Mouse (Mus musculus): ENCODE data around the gene Bag3. TPM values are rescaled to one million over a fixed set of nuclear protein-coding genes. Genes with fewer than 3 reads are reported as not detected.

The Bag3 gene
- 10.3 and 12.5 TPM in 2 replicates for polyA plus RNA-seq (2014; fragmentation: Nextera tagmentation; extraction: Ambion mirVana)

DNA sequence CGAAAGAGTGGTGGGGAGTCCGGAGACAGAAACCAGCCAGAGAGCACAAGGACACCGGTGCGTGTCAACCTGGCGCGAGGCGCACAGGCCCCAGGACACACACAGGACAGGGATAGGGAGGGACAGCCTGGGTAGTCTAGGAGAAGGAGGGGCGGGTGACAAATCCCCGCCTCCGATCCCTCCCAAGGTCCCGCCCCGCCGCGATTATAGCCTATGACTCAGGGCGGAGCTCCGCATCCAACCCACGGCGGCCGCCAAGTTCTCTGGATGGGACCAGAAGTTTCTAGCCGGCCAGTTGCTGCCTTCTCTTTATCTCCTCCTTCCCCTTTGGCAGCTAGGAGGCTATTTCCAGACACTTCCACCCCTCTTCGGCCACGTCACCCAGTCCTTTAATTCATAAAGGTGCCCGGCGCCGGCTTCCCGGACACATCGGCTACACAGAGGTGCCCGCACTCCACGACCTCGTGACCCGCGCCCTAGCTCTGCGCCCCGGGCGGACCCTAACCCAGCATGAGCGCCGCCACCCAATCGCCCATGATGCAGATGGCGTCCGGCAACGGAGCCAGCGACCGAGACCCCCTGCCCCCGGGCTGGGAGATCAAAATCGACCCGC is at the start of gene Bag3:
Gene Bag3, plus strand, starts transcription at position 268 of the 613 bp plus-strand sequence.
- peak; percentile 97 for ATAC-seq (replicated peaks; ENCODE audit: low FRiP score)
- H3K27me3 ChIP-seq (replicated peaks; ENCODE audit: control insufficient read depth, insufficient read depth, low read length): no peaks in the 10 kb centered on the region
- H3K9me3 ChIP-seq (ENCODE audit: control insufficient read depth, low read length): no peaks in the 10 kb centered on the region
- peak; percentile 96 for DNase-seq (ENCODE audit: low spot score)
- H3K9ac ChIP-seq (ENCODE audit: low read depth, low read length): peak within 1 kb of the TSS; percentile 94
- no peaks in the 10 kb centered on the region for H3K36me3 ChIP-seq (ENCODE audit: control insufficient read depth, insufficient read depth, low read length)
- peak within 1 kb of the TSS; percentile 76 for H3K4me2 ChIP-seq
- under 1% methylated on average over 46 of the region's 46 CpGs for WGBS
- peak within 1 kb of the TSS; percentile 86 for H3K4me3 ChIP-seq (ENCODE audit: low read depth, low read length)
- peaks cover 6% of the 10 kb centered on the region for H3K4me1 ChIP-seq (replicated peaks; ENCODE audit: control insufficient read depth, insufficient read depth, low read length)
- peak within 1 kb of the TSS; percentile 90 for H3K27ac ChIP-seq (ENCODE audit: low read depth, low read length)

DNA sequence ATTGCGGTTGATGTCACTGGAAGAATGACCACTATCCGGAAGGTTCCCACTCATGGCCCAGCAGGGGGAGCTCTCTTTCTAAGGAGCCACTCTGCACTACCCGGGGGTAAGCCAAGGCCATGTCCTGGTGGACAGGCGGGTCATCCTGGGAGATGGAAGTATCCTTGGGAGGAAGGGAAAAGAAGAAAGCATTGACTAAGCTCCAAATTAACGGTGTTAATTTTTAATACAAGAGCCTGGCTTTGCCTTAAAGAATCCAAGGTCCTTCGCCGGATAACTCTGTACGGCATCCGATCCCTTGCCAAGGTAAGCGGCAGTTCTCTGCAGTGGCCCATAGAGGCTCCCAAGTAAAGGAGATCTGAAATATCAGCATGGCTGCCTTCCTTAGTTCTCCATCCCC is 49.1 kb upstream of the Bag3 start:
- H3K9me3 ChIP-seq (ENCODE audit: control insufficient read depth, low read length): no peaks in the 10 kb centered on the region
- peak; percentile 54; the same call in 1 of the 2 replicates for ATAC-seq (replicated peaks; ENCODE audit: low FRiP score)
- WGBS: 46% methylated on average over 10 of the region's 10 CpGs

GRCm38 (mm10) chr7:128488986-128489385 is 34.4 kb upstream of the Bag3 start:
- no peaks in the 10 kb centered on the region for H3K4me1 ChIP-seq (replicated peaks; ENCODE audit: control insufficient read depth, insufficient read depth, low read length)
- 91% methylated on average over 3 of the region's 3 CpGs for WGBS
- H3K4me3 ChIP-seq (ENCODE audit: low read depth, low read length): no peak overlapping the region
- no peaks in the 10 kb centered on the region for H3K27me3 ChIP-seq (replicated peaks; ENCODE audit: control insufficient read depth, insufficient read depth, low read length)
- ATAC-seq (replicated peaks; ENCODE audit: low FRiP score) (no peak), DNase-seq (ENCODE audit: low spot score) (no peak)
- peaks cover 7% of the 10 kb centered on the region; the same call in 1 of the 2 replicates for H3K9me3 ChIP-seq (ENCODE audit: control insufficient read depth, low read length)
- H3K4me2 ChIP-seq: no peak overlapping the region
- no peak overlapping the region for H3K27ac ChIP-seq (ENCODE audit: low read depth, low read length)
- no peak overlapping the region for H3K9ac ChIP-seq (ENCODE audit: low read depth, low read length)
- H3K36me3 ChIP-seq (ENCODE audit: control insufficient read depth, insufficient read depth, low read length): no peaks in the 10 kb centered on the region

More for the DNA sequence above, 49.1 kb upstream of the Bag3 start:
- DNase-seq (ENCODE audit: low spot score): peak; percentile 35
- H3K27me3 ChIP-seq (replicated peaks; ENCODE audit: control insufficient read depth, insufficient read depth, low read length): no peaks in the 10 kb centered on the region
- no peak overlapping the region for H3K9ac ChIP-seq (ENCODE audit: low read depth, low read length)
- no peaks in the 10 kb centered on the region for H3K36me3 ChIP-seq (ENCODE audit: control insufficient read depth, insufficient read depth, low read length)
- no peaks in the 10 kb centered on the region for H3K4me1 ChIP-seq (replicated peaks; ENCODE audit: control insufficient read depth, insufficient read depth, low read length)
- no peak overlapping the region for H3K4me2 ChIP-seq
- H3K27ac ChIP-seq (ENCODE audit: low read depth, low read length): no peak overlapping the region
- H3K4me3 ChIP-seq (ENCODE audit: low read depth, low read length): no peak overlapping the region

- H3K4me3 ChIP-seq (ENCODE audit: low read depth, low read length): no peak overlapping the region
- H3K27ac ChIP-seq (ENCODE audit: low read depth, low read length): no peak overlapping the region
- ATAC-seq (replicated peaks; ENCODE audit: low FRiP score) (no peak), DNase-seq (ENCODE audit: low spot score) (no peak)
- H3K36me3 ChIP-seq (ENCODE audit: control insufficient read depth, insufficient read depth, low read length): no peaks in the 10 kb centered on the region
- H3K27me3 ChIP-seq (replicated peaks; ENCODE audit: control insufficient read depth, insufficient read depth, low read length): no peaks in the 10 kb centered on the region
- no peaks in the 10 kb centered on the region for H3K4me1 ChIP-seq (replicated peaks; ENCODE audit: control insufficient read depth, insufficient read depth, low read length)
- 89% methylated on average over 5 of the region's 5 CpGs for WGBS
- no peak overlapping the region for H3K9ac ChIP-seq (ENCODE audit: low read depth, low read length)
- H3K9me3 ChIP-seq (ENCODE audit: control insufficient read depth, low read length): no peaks in the 10 kb centered on the region
- H3K4me2 ChIP-seq: no peak overlapping the region
Observed at GRCm38 (mm10) chr7:128494546-128494945, 28.9 kb upstream of the Bag3 start.

DNA sequence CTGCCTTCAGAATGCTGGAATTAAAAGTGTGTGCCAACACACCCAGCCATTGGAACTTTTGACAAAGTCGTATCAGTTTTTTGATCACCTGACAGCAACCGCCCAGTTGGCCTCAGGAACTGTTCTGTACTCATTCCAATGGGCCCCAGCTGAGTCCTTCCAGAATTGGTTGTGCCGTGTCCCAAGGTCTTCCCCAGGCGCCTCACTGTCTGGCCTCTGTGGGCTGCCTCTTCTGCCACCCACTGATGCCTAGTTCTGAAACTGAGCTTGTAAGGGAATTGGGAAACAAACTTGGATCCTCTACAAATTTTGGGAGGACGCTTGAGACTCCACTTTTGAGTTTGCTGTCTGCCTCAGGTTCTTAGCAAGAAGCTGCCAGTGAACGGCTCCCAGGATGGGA is 23.6 kb upstream of the Bag3 start:
- Histone ChIP-seq H3K9ac (ENCODE audit: low read depth, low read length) (no peak overlapping the region), H3K9me3 (ENCODE audit: control insufficient read depth, low read length) (no peaks in the 10 kb centered on the region), H3K4me3 (ENCODE audit: low read depth, low read length) (no peak overlapping the region), H3K27me3 (replicated peaks; ENCODE audit: control insufficient read depth, insufficient read depth, low read length) (no peaks in the 10 kb centered on the region), H3K36me3 (ENCODE audit: control insufficient read depth, insufficient read depth, low read length) (no peaks in the 10 kb centered on the region), H3K4me1 (replicated peaks; ENCODE audit: control insufficient read depth, insufficient read depth, low read length) (no peaks in the 10 kb centered on the region), H3K4me2 (no peak overlapping the region), H3K27ac (ENCODE audit: low read depth, low read length) (no peak overlapping the region)
- 78% methylated on average over 6 of the region's 6 CpGs for WGBS
- no peak for DNase-seq (ENCODE audit: low spot score)
- ATAC-seq (replicated peaks; ENCODE audit: low FRiP score): no peak

GRCm38 (mm10) chr7:128504091-128504490 is 19.3 kb upstream of the Bag3 start:
- ATAC-seq (replicated peaks; ENCODE audit: low FRiP score) (no peak), DNase-seq (ENCODE audit: low spot score) (no peak)
- H3K4me3 ChIP-seq (ENCODE audit: low read depth, low read length): no peak overlapping the region
- H3K9ac ChIP-seq (ENCODE audit: low read depth, low read length): no peak overlapping the region
- H3K4me1 ChIP-seq (replicated peaks; ENCODE audit: control insufficient read depth, insufficient read depth, low read length): no peaks in the 10 kb centered on the region
- no peak overlapping the region for H3K27ac ChIP-seq (ENCODE audit: low read depth, low read length)
- no peaks in the 10 kb centered on the region for H3K27me3 ChIP-seq (replicated peaks; ENCODE audit: control insufficient read depth, insufficient read depth, low read length)
- no peak overlapping the region for H3K4me2 ChIP-seq
- no peaks in the 10 kb centered on the region for H3K9me3 ChIP-seq (ENCODE audit: control insufficient read depth, low read length)
- WGBS: 88% methylated on average over 6 of the region's 6 CpGs
- H3K36me3 ChIP-seq (ENCODE audit: control insufficient read depth, insufficient read depth, low read length): no peaks in the 10 kb centered on the region

- Histone ChIP-seq H3K4me2 (no peak overlapping the region), H3K36me3 (ENCODE audit: control insufficient read depth, insufficient read depth, low read length) (no peaks in the 10 kb centered on the region), H3K9ac (ENCODE audit: low read depth, low read length) (no peak overlapping the region), H3K9me3 (ENCODE audit: control insufficient read depth, low read length) (no peaks in the 10 kb centered on the region), H3K4me1 (replicated peaks; ENCODE audit: control insufficient read depth, insufficient read depth, low read length) (no peaks in the 10 kb centered on the region), H3K27ac (ENCODE audit: low read depth, low read length) (no peak overlapping the region), H3K27me3 (replicated peaks; ENCODE audit: control insufficient read depth, insufficient read depth, low read length) (no peaks in the 10 kb centered on the region), H3K4me3 (ENCODE audit: low read depth, low read length) (no peak overlapping the region)
- DNase-seq (ENCODE audit: low spot score): no peak
- no peak for ATAC-seq (replicated peaks; ENCODE audit: low FRiP score)
- 88% methylated on average over 5 of the region's 5 CpGs for WGBS
Observed at GRCm38 (mm10) chr7:128511936-128512335, 11.5 kb upstream of the Bag3 start.

DNA sequence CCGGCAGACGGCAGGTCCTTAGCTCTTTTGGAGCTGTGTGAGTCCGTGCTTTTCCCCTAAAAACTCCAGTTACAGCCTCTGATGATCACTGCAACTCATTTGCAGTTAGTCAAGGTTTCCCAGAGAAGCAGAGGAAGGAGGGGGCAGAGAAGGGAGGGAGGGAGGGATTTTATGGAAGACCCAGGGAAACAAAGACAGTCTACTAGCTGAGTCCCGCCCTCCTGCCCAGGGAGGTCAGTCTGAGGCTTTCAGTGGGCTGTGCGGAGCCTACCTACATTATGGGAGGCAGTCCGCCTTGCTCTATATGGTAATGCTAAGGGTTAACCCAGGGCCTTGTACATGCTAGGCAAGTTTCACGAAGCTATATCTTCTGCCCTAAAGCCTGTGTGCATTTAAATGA is 9.9 kb upstream of the Bag3 start:
- no peaks in the 10 kb centered on the region for H3K27me3 ChIP-seq (replicated peaks; ENCODE audit: control insufficient read depth, insufficient read depth, low read length)
- no peaks in the 10 kb centered on the region for H3K4me1 ChIP-seq (replicated peaks; ENCODE audit: control insufficient read depth, insufficient read depth, low read length)
- H3K9ac ChIP-seq (ENCODE audit: low read depth, low read length): no peak overlapping the region
- no peaks in the 10 kb centered on the region for H3K36me3 ChIP-seq (ENCODE audit: control insufficient read depth, insufficient read depth, low read length)
- H3K27ac ChIP-seq (ENCODE audit: low read depth, low read length): no peak overlapping the region
- 63% methylated on average over 7 of the region's 7 CpGs for WGBS
- H3K9me3 ChIP-seq (ENCODE audit: control insufficient read depth, low read length): no peaks in the 10 kb centered on the region
- H3K4me3 ChIP-seq (ENCODE audit: low read depth, low read length): no peak overlapping the region
- H3K4me2 ChIP-seq: no peak overlapping the region
- ATAC-seq (replicated peaks; ENCODE audit: low FRiP score) (no peak), DNase-seq (ENCODE audit: low spot score) (no peak)

- no peaks in the 10 kb centered on the region for H3K27me3 ChIP-seq (replicated peaks; ENCODE audit: control insufficient read depth, insufficient read depth, low read length)
- H3K9ac ChIP-seq (ENCODE audit: low read depth, low read length): no peak overlapping the region
- ATAC-seq (replicated peaks; ENCODE audit: low FRiP score) (no peak), DNase-seq (ENCODE audit: low spot score) (no peak)
- no peak overlapping the region for H3K4me3 ChIP-seq (ENCODE audit: low read depth, low read length)
- no peak overlapping the region for H3K27ac ChIP-seq (ENCODE audit: low read depth, low read length)
- whole genome bisulfite sequencing: 44% methylated on average over 4 of the region's 4 CpGs
- no peaks in the 10 kb centered on the region for H3K36me3 ChIP-seq (ENCODE audit: control insufficient read depth, insufficient read depth, low read length)
- H3K4me1 ChIP-seq (replicated peaks; ENCODE audit: control insufficient read depth, insufficient read depth, low read length): no peaks in the 10 kb centered on the region
- no peaks in the 10 kb centered on the region for H3K9me3 ChIP-seq (ENCODE audit: control insufficient read depth, low read length)
- H3K4me2 ChIP-seq: no peak overlapping the region
Observed at GRCm38 (mm10) chr7:128514341-128514740, 9.1 kb upstream of the Bag3 start.

All from liver, embryonic 11.5 days (tissue).